Mouse (Mus musculus): ENCODE data around the gene Poln. TPM values are rescaled to one million over a fixed set of nuclear protein-coding genes. Genes with fewer than 3 reads are reported as not detected.

The Poln gene
- total RNA-seq, 2 experiments from 2014 or later, result 2.1 to 2.3 TPM

DNA sequence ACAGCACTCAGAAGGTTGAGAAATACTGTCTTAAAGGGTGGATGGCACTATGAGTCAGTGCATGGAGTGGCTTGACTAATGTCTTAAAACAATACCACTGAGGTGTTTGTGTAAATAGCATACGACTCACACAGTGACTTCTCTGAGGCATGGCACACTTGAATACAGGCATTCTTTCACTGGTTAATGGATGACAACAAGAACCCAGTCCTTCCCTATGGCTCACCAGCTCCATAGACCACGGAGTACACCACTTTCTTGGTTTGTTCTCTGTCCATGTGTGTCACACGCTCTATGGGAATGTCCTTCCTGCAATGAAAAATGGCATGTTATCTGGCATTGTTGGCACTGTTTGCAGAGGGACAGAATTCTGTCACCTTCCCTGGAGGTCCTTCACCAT is 136.7 kb downstream of the Poln start:
- DNase-seq (ENCODE audit: extremely low spot score in 1 of 2, low spot score in 2 of 2), result no peak
- intact Hi-C loops (cut with DNase I), result no loop called here
- no peak for TF ChIP-seq CTCF (IDR thresholded peaks at IDR 0.05)

DNA sequence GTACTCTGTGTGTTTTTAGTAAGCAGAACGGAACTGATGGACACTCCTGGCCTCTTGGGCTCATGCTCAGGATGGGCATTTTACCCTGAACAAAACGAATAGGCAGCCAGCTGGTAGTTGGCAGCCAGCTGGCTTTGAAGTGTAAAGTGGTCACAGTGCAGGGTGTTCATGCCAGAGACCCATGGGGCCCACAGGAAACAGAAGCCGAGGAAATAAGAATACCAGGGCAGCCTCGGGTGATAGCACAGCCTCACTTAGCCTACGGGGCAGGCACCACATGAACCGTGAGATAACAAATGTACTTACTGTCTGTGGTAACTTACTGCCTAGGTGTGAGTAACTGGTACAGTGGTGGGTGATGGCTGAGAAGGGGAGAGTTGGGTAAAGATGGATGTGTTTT is 138.2 kb downstream of the Poln start:
- intact Hi-C loops (cut with DNase I), result no loop called here
- Histone ChIP-seq H3K4me3 (no peak overlapping the region), H3K27ac (no peak overlapping the region)
- DNase-seq (ENCODE audit: extremely low spot score in 1 of 2, low spot score in 2 of 2), result no peak
- TF ChIP-seq CTCF (IDR thresholded peaks at IDR 0.05), result no peak

More for the DNA sequence above, 136.7 kb downstream of the Poln start:
- H3K4me3 ChIP-seq, result no peak overlapping the region
- no peak overlapping the region for H3K27ac ChIP-seq

DNA sequence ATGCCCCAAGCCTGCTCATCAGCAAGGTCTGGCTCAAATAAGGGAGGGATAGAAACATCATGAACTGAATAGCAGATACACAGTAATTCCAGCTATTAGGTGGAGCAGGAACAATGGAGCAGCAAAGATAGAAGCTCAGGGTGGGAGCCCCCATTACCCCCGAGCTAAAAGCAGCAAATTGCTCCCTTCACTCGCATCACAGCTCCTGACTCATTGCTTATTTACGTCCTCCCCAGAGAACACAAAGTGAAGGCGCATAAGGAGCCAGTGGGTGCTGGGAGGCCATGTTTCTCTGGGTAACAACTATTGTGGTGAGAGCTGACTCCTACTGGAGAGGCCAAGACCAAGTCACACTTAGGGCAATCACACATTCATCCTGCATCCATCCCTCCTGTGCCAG is 139.1 kb downstream of the Poln start:
- no peak for DNase-seq (ENCODE audit: extremely low spot score in 1 of 2, low spot score in 2 of 2)
- Histone ChIP-seq H3K4me3 (no peak overlapping the region), H3K27ac (no peak overlapping the region)
- intact Hi-C loops (cut with DNase I), result no loop called here
- TF ChIP-seq CTCF (IDR thresholded peaks at IDR 0.05), result no peak

DNA sequence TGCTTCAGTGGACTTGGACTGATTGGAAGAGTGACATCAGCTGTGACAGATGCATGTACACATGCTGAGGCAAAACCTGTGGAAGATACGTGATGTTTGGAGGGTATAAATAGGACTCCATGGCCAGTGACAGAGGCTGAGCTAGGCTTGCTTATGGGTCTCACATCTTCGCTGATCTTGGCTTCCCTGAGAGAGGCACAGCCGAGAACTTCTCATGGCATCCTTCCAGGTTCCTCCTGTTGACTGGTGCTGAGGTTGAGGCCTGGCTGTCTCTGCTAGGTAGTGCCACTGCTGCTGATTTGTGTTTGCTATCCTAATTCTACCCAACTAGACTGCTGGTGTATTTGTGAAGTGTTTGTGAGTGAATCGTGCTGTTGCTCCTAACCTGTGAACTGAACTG is 150.3 kb downstream of the Poln start:
- TF ChIP-seq CTCF (IDR thresholded peaks at IDR 0.05), result no peak
- Histone ChIP-seq H3K27ac (no peak overlapping the region), H3K4me3 (no peak overlapping the region)
- intact Hi-C loops (cut with DNase I), result no loop called here
- DNase-seq (ENCODE audit: extremely low spot score in 1 of 2, low spot score in 2 of 2), result no peak

DNA sequence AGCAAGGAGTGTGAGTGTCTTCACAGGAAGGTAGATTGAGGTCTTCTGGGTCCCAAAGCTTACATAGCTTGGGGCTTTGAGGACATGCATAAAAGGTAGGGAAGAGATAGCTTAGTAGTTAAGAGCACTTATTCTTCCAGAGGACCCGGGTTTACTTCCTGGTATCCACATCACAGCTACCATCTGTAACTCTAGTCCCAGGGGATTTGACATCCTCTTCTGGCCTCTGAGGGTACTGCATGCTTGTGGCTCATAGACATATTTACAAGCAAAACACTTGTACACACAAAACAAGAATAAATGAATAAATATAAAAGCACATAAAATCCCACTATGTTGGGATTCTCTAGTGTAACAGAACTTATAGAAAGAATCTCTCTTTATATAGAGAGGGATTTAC is 154.6 kb downstream of the Poln start:
- H3K4me3 ChIP-seq, result no peak overlapping the region
- intact Hi-C loops (cut with DNase I), result no loop called here
- TF ChIP-seq CTCF (IDR thresholded peaks at IDR 0.05), result peak; percentile 31
- DNase-seq (ENCODE audit: extremely low spot score in 1 of 2, low spot score in 2 of 2), result no peak
- H3K27ac ChIP-seq, result no peak overlapping the region

DNA sequence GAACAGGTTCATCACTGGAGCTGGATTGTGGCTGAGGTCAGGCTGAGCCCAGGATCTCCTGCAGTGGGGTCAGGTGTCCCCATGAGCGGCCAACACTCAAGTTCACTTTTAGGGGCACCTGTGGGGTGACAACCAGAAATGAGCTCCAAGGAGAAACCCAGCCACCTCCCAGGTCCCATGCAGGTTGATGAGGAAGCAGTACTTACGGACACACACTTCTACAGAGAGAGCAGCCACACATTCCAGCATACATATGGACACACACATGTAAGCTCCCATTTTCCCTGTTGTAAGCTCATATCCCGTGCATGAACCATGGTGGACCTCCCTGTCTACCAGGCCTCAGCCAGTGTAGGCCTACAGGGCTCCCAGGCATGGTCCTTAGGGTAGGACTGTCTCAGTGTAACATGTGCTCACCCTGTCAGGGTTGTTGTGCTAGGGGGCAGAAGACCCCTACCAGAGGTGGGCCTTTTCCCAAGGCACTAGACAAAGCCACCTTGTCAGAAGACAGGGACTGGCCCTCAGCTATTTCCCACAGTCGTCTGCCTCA is 161.8 kb downstream of the Poln start:
- intact Hi-C loops (cut with DNase I), result no loop called here
- no peak overlapping the region for H3K27ac ChIP-seq
- H3K4me3 ChIP-seq, result no peak overlapping the region
- DNase-seq (ENCODE audit: extremely low spot score in 1 of 2, low spot score in 2 of 2), result no peak
- TF ChIP-seq CTCF (IDR thresholded peaks at IDR 0.05), result no peak

DNA sequence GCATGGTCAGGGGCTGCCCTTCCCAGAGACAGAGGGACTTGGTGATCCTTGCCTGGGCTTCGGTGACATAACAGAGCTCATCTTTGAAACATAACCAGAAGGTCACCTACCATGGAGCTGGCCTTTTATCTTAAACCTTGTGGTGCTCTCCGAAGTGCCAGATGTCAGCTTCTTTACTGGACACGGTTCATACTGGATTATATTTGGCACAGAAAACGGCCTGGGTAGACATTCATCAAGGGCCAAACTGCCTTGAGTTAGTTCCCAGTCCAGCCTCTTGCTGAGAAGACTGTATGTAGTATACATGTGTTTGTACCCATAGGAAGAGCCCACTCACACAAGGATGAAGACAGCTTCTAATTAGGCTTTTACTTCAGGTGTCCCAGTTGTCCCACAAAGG is 162.4 kb downstream of the Poln start:
- no peak overlapping the region for H3K4me3 ChIP-seq
- TF ChIP-seq CTCF (IDR thresholded peaks at IDR 0.05), result no peak
- no peak for DNase-seq (ENCODE audit: extremely low spot score in 1 of 2, low spot score in 2 of 2)

DNA sequence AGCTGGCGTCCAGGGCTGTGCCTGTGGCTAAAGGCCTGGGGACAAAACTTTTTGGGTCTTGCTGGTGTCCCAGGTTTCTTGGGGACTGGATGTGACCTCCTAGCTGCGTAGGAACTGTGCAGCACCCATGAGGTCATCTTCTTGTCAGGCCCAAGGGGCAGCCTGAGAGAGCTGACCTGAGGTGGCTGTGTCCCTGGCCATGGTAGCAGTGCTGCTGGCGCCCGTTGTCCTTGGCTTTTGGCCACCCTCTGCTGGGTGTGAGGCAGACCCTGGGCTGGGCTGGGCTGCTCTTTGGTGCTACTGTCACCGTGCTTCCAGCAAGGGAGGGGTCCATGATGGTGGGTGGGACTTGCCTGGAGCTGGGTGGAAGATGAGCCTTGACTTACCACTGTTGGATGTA is 164.6 kb downstream of the Poln start:
- Histone ChIP-seq H3K4me3 (no peak overlapping the region), H3K27ac (no peak overlapping the region)
- DNase-seq (ENCODE audit: extremely low spot score in 1 of 2, low spot score in 2 of 2), result no peak
- TF ChIP-seq CTCF (IDR thresholded peaks at IDR 0.05), result no peak
- intact Hi-C loops (cut with DNase I), result no loop called here

More for the DNA sequence above, 162.4 kb downstream of the Poln start:
- no peak overlapping the region for H3K27ac ChIP-seq
- intact Hi-C loops (cut with DNase I), result no loop called here

DNA sequence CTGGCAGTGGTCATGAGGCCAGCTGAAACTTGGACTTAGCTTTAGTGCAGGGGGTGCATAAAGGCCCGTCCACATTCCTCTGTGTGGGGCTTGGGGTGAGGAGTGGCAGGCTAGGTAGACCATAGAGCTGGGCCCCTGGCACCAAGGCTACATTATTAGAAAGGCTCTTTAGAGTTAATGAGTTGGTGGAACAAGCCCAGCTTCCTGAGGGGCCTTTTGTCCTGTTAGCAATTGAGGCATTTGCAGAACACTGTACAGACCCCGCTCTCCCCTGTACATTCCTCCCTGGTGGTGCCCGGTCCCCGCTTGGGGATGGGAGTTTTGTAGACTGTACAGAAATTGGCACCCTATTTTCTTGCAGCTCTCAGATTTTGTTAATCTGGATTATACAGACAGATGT is 166.6 kb downstream of the Poln start:
- DNase-seq (ENCODE audit: extremely low spot score in 1 of 2, low spot score in 2 of 2), result no peak
- Histone ChIP-seq H3K27ac (no peak overlapping the region), H3K4me3 (no peak overlapping the region)
- intact Hi-C loops (cut with DNase I), result no loop called here
- no peak for TF ChIP-seq CTCF (IDR thresholded peaks at IDR 0.05)

DNA sequence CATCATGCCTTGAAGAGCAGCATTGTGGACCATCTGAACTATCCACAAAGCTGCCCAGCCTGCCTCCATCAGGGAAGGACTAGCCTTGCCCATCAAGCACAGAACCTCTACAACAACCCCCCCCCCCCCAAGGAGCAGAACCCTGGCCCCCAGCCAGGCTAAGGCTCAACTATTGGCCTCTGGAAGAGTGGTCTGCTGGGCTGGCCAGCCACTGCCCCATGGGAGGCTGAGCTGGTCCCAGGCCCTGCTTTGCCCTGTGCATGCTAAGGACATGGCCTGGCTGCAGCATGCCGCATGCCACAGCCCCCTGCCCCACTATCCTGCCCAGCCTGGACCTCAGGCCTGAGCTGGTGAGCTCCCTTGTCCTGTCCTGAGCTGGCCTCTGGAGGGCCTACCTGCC is 167.8 kb downstream of the Poln start:
- DNase-seq (ENCODE audit: extremely low spot score in 1 of 2, low spot score in 2 of 2), result no peak
- TF ChIP-seq CTCF (IDR thresholded peaks at IDR 0.05), result no peak
- no peak overlapping the region for H3K27ac ChIP-seq
- H3K4me3 ChIP-seq, result no peak overlapping the region
- intact Hi-C loops (cut with DNase I), result no loop called here

DNA sequence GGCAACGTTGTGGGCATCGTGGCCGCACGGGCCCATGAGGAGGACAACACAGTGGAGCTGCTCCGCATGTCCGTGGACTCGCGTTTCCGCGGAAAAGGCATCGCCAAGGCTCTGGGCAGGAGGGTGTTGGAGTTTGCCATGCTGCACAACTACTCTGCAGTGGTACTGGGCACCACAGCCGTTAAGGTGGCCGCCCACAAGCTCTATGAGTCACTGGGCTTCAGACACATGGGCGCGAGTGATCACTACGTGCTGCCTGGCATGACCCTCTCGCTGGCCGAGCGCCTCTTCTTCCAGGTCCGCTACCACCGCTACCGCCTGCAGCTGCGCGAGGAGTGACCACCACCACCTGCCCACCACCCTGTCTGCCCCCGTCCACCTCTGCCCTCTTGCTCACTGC is 168.4 kb downstream of the Poln start:
- no peak for TF ChIP-seq CTCF (IDR thresholded peaks at IDR 0.05)
- H3K4me3 ChIP-seq, result no peak overlapping the region
- intact Hi-C loops (cut with DNase I), result no loop called here
- H3K27ac ChIP-seq, result no peak overlapping the region
- DNase-seq (ENCODE audit: extremely low spot score in 1 of 2, low spot score in 2 of 2), result peak in 1 of 2 experiments; percentile 43

DNA sequence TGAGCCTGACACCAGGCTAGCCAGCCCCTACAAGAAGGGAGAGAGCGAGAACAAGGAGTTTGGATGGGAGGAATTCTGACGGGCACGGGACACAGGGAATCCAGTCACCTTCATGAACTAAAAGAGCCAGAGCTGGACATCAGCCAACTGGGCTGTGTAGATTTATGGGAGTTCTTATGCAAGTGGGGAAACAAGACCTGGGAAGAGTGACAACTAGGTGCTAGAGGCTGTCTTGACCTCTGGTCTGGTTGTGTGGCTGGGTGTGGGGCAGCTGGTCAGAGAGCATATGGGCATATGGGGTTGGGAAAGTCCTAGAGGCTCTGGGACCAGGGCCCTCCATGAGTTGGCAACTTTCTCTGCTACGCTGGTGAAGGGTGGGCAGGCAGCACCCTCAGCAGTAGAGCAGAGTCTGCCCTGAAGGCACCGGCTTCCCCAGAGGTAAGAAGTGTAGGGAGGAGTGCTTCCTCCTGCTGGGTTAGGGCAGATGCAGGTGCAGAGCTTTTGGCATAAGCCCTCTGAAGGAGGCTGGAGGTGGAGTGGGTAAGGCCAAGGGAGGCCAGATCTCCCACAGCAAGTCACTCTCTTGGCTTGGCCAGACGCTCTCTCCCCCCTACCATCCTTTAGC is 169.7 kb downstream of the Poln start:
- intact Hi-C loops (cut with DNase I), result loop anchor here (5.0 kb wide), 2 partner anchors 188 to 288 kb away; partner anchors contain the start of genes Cfap99, Mxd4 and Zfyve28
- TF ChIP-seq CTCF (IDR thresholded peaks at IDR 0.05), result no peak
- H3K27ac ChIP-seq, result no peak overlapping the region
- H3K4me3 ChIP-seq, result peak overlapping the region; percentile 92; the same call in 1 of the 2 replicates
- no peak for DNase-seq (ENCODE audit: extremely low spot score in 1 of 2, low spot score in 2 of 2)

DNA sequence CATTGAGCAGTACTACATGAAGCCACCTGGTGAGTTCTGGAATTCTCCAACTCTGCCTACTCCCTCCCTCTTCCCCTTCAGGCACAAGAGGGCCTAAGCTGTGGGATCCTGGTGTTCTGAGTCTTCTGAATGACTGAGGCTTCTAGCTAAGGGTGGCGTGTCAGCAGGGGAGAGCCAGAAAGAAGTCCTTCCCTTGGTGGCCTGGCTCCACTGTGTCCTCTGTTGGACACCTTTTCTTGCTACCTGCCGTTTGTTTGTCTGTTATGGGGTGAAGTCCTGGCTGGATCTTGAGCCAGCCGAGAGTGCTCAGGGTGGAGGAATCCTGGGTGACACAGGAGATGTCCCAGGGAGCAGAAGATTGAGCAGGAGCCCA is 170.8 kb downstream of the Poln start:
- no peak for DNase-seq (ENCODE audit: extremely low spot score in 1 of 2, low spot score in 2 of 2)
- Histone ChIP-seq H3K27ac (no peak overlapping the region), H3K4me3 (peak overlapping the region; percentile 92)
- intact Hi-C loops (cut with DNase I), result loop anchor here (5.0 kb wide), 2 partner anchors 189 to 289 kb away; partner anchors contain the start of genes Cfap99, Mxd4 and Zfyve28
- TF ChIP-seq CTCF (IDR thresholded peaks at IDR 0.05), result no peak
